Mouse (Mus musculus): ENCODE results near the gene Polr3h.

DNA sequence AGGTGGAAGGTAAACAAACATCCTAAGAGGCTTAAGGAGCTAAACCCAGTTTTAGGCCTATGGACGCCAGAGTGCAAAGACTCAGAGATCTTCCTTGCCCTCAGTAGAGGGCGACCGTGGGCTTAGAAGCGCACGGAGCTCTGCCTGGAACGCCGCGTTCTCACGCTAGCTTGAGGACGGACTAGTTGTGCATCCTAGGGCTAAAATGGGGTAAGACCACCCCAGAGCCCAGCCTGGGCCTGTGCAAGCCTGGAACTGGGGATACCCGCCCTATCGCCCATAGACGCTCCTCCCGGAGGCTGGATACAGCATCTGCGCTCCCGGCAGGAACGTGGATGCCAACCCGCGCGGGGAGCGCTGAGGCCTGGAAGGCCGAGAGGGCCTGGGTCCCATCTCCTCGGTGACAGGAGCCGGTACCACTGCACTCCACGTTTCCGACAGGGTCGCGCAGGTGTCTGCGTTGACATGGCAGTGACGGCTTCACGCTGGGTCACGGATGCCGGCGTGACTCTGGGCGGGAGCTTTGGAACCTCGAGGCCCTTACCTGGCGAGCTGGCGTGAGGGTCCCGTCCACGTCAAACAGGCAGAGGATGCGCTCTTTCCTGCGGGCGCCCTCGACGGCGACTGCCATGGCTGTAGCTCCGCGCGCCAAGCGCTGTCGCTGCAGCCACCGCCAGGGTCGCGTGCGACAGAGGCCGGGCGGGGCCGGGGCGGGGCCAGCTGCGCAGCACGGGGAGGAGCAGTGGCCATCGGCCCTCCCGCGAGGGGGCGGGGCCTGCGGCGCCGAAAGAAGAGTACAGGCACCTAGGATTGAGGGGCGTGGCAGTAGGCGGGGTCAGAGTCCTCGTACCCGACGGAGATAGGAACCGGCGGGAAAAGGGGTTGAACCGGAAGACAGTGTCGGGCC, 34.4 kb upstream of the Polr3h start, which contains the start of gene Pmm1:
- TF ChIP-seq CTCF (IDR thresholded peaks at IDR 0.05; ENCODE audit: control insufficient read depth, insufficient read depth, low read length): peak; percentile 83
- TF ChIP-seq POLR2A (IDR thresholded peaks at IDR 0.05; ENCODE audit: borderline replicate concordance, control insufficient read depth, low read depth, low read length): peak; percentile 59; the same call in 1 of the 2 replicates
